Mouse (Mus musculus): ENCODE measurements around the gene 9130230L23Rik.

- TF ChIP-seq POLR2A (IDR thresholded peaks at IDR 0.05; ENCODE audit: borderline replicate concordance, low read depth, low read length), result no peak
- TF ChIP-seq CTCF (IDR thresholded peaks at IDR 0.05; ENCODE audit: low read depth, low read length), result no peak
These were observed 11.4 kb upstream of the 9130230L23Rik start for GRCm38 (mm10) chr5:66015449-66015961.

Measured in bone marrow macrophage, adult 2 months (primary cell).